Mouse (Mus musculus) embryonic stem cell, embryonic (primary cell): ENCODE measurements around the gene Klhl7.
"Not testable (repeated sequence)": the region's sequence is repeated elsewhere in the genome, so short reads cannot be mapped to it uniquely, and the experiment has no call there.

Experiments
- CTCF ChIA-PET, 4 experiments: fragments of 300-600 bp in 2 of 4; fragments of 350-600 bp in 2 of 4; sonication (Branson Sonifier 250); formaldehyde crosslinking; loops; one replicate each; lab custom pipeline; 2022; ENCODE audit warnings: inconsistent platforms in 2 of 4; lab: Charles Lee
- POLR2A ChIA-PET, 4 experiments: fragments of 300-600 bp in 2 of 4; fragments of 350-600 bp in 2 of 4; sonication (Branson Sonifier 250); formaldehyde crosslinking; loops; one replicate each; lab custom pipeline; 2022; ENCODE audit warnings: antibody characterized with exemption in 4 of 4, inconsistent platforms in 1 of 4; lab: Charles Lee

The Klhl7 gene

GRCm38 (mm10) chr5:24080826-24081225 is 19.6 kb upstream of the Klhl7 start:
- CTCF ChIA-PET: interaction anchor here in 1 of 4 experiments (0.5 kb wide), 1 partner anchor 604 kb away, joined by 3 read pairs; no protein-coding TSS in a partner anchor
- POLR2A ChIA-PET: no interaction called here

GRCm38 (mm10) chr5:24084835-24085234 is 15.6 kb upstream of the Klhl7 start:
- ChIA-PET CTCF (interaction anchor here in 1 of 4 experiments (0.7 to 1.0 kb wide), 2 partner anchors 9 to 426 kb away, joined by 3 to 5 read pairs; no protein-coding TSS in a partner anchor), POLR2A (interaction anchor here (0.6 to 1.5 kb wide), 5 partner anchors 9 to 758 kb away, joined by 3 to 7 read pairs (median 3); partner anchors contain the start of gene Rheb (in 1 of the 4))

GRCm38 (mm10) chr5:24086241-24086640 is 14.2 kb upstream of the Klhl7 start:
- ChIA-PET POLR2A (no interaction called here), CTCF (no interaction called here)

GRCm38 (mm10) chr5:24086865-24087264 is 13.5 kb upstream of the Klhl7 start:
- CTCF ChIA-PET: no interaction called here

GRCm38 (mm10) chr5:24088451-24088850 is 12.0 kb upstream of the Klhl7 start:
- POLR2A ChIA-PET: interaction anchor here in 1 of 4 experiments (0.6 kb wide), 1 partner anchor 382 kb away, joined by 3 read pairs; no protein-coding TSS in a partner anchor
- CTCF ChIA-PET: no interaction called here

More at GRCm38 (mm10) chr5:24086865-24087264, 13.5 kb upstream of the Klhl7 start:
- POLR2A ChIA-PET: no interaction called here

GRCm38 (mm10) chr5:24092496-24092895 is 7.9 kb upstream of the Klhl7 start:
- CTCF ChIA-PET: no interaction called here
- POLR2A ChIA-PET: interaction anchor here in 2 of 4 experiments (1.1 to 1.3 kb wide), 2 partner anchors 8 to 33 kb away, joined by 3 to 4 read pairs; partner anchors contain the start of gene Klhl7 (in 1 of the 2)

- CTCF ChIA-PET: interaction anchor here in 1 of 4 experiments (0.6 kb wide), 1 partner anchor 189 kb away, joined by 3 read pairs; no protein-coding TSS in a partner anchor
- POLR2A ChIA-PET: interaction anchor here in 1 of 4 experiments (1.0 to 1.1 kb wide), 2 partner anchors 10 to 12 kb away, joined by 3 read pairs; no protein-coding TSS in a partner anchor
Observed at GRCm38 (mm10) chr5:24095393-24095792, 5.0 kb upstream of the Klhl7 start.

- ChIA-PET POLR2A (interaction anchor here in 3 of 4 experiments (0.5 to 1.1 kb wide), 5 partner anchors 11 to 969 kb away, joined by 3 to 4 read pairs (median 3); no protein-coding TSS in a partner anchor), CTCF (interaction anchor here in 1 of 4 experiments (0.6 kb wide), 1 partner anchor 189 kb away, joined by 3 read pairs; no protein-coding TSS in a partner anchor)
Observed at GRCm38 (mm10) chr5:24095881-24096280, 4.5 kb upstream of the Klhl7 start.

- ChIA-PET POLR2A (interaction anchor here (0.5 to 2.1 kb wide), 23 partner anchors 9 to 682 kb away, joined by 3 to 8 read pairs (median 3); partner anchors contain the start of gene Atg9b (in 1 of the 4)), CTCF (interaction anchor here in 2 of 4 experiments (0.6 to 1.1 kb wide), 2 partner anchors 283 to 731 kb away, joined by 3 to 4 read pairs; no protein-coding TSS in a partner anchor)
Observed at GRCm38 (mm10) chr5:24100810-24101311, 456 bp downstream of the Klhl7 start.

- ChIA-PET POLR2A (interaction anchor here in 3 of 4 experiments (0.8 to 2.1 kb wide), 12 partner anchors 8 to 683 kb away, joined by 3 to 7 read pairs (median 3); no protein-coding TSS in a partner anchor), CTCF (interaction anchor here in 1 of 4 experiments (1.1 kb wide), 1 partner anchor 282 kb away, joined by 4 read pairs; no protein-coding TSS in a partner anchor)
Observed at GRCm38 (mm10) chr5:24101446-24102140, 1.2 kb downstream of the Klhl7 start.

GRCm38 (mm10) chr5:24103235-24103634 is 2.8 kb downstream of the Klhl7 start:
- POLR2A ChIA-PET, CTCF ChIA-PET: not testable (repeated sequence)

GRCm38 (mm10) chr5:24103841-24104240 is 3.4 kb downstream of the Klhl7 start:
- CTCF ChIA-PET: interaction anchor here in 2 of 4 experiments (0.6 kb wide), 2 partner anchors 451 to 498 kb away, joined by 3 to 9 read pairs; no protein-coding TSS in a partner anchor
- POLR2A ChIA-PET: no interaction called here

GRCm38 (mm10) chr5:24107071-24107739 is 6.8 kb downstream of the Klhl7 start:
- ChIA-PET POLR2A (interaction anchor here in 3 of 4 experiments (0.6 to 1.8 kb wide), 16 partner anchors 9 to 245 kb away, joined by 3 to 7 read pairs (median 3); no protein-coding TSS in a partner anchor), CTCF (interaction anchor here in 1 of 4 experiments (0.5 kb wide), 1 partner anchor 9 kb away, joined by 11 read pairs; no protein-coding TSS in a partner anchor)

GRCm38 (mm10) chr5:24107740-24108098 is 7.3 kb downstream of the Klhl7 start:
- CTCF ChIA-PET: interaction anchor here in 1 of 4 experiments (0.5 kb wide), 1 partner anchor 8 kb away, joined by 11 read pairs; no protein-coding TSS in a partner anchor
- POLR2A ChIA-PET: interaction anchor here in 3 of 4 experiments (0.6 to 1.8 kb wide), 16 partner anchors 9 to 245 kb away, joined by 3 to 7 read pairs (median 3); no protein-coding TSS in a partner anchor

GRCm38 (mm10) chr5:24110068-24110467 is 9.7 kb downstream of the Klhl7 start:
- ChIA-PET POLR2A (interaction anchor here (0.5 to 2.0 kb wide), 17 partner anchors 8 to 437 kb away, joined by 3 to 7 read pairs (median 4); partner anchors contain the start of genes Klhl7 (in 2 of the 4), Nupl2 (in 2 of the 4) and Tomm7 (in 2 of the 4)), CTCF (interaction anchor here (0.5 to 0.8 kb wide), 5 partner anchors 10 to 156 kb away, joined by 3 to 4 read pairs (median 3); no protein-coding TSS in a partner anchor)

- ChIA-PET POLR2A (no interaction called here), CTCF (no interaction called here)
Observed at GRCm38 (mm10) chr5:24112116-24112903, 11.9 kb downstream of the Klhl7 start.

- ChIA-PET CTCF (no interaction called here), POLR2A (interaction anchor here in 1 of 4 experiments (0.9 to 1.6 kb wide), 2 partner anchors 12 to 630 kb away, joined by 4 to 5 read pairs; no protein-coding TSS in a partner anchor)
Observed at GRCm38 (mm10) chr5:24122221-24122620, 21.8 kb downstream of the Klhl7 start.
